Mouse (Mus musculus): ENCODE data around the gene Ndufa6. TPM values are rescaled to one million over a fixed set of nuclear protein-coding genes. Genes with fewer than 3 reads are reported as not detected.
"Not testable (repeated sequence)": the region's sequence is repeated elsewhere in the genome, so short reads cannot be mapped to it uniquely, and the experiment has no call there.

Ndufa6 gene
- total RNA-seq, 1 experiment = 306 TPM

DNA sequence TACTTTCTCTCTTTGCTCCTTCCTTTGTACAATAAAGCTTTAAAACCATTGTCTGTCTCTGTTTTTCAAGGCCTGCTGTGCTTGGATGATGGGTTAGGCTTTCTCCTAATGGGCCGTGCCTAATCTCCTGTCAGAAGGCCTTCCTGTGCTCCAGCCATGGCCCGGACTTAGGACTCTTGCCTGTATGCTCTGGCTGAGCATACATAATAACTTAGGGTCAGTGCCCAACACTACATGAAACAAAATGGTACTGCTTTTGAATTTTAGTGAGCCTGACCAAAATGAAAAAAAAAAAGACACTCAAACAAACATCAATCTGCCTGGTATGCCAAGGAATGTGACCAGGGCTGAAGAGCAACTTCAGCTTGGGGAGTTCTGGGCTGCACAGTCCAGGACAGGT, 47.4 kb upstream of the Ndufa6 start:
- Histone ChIP-seq H3K27ac (ENCODE audit: insufficient read depth, low read depth, low read length, poor library complexity, severe bottlenecking) (no peak overlapping the region), H3K9ac (ENCODE audit: insufficient read depth, low read depth, low read length, poor library complexity, severe bottlenecking) (no peak overlapping the region), H3K9me3 (ENCODE audit: control insufficient read depth, insufficient read depth, low read depth, low read length) (no peaks in the 10 kb centered on the region), H3K36me3 (ENCODE audit: control insufficient read depth, insufficient read depth, low read length, poor library complexity, severe bottlenecking) (no peaks in the 10 kb centered on the region), H3K4me1 (ENCODE audit: control insufficient read depth in 2 of 2, insufficient read depth in 2 of 2, low read length in 2 of 2, poor library complexity in 1 of 2) (no peaks in the 10 kb centered on the region), H3K4me3 (ENCODE audit: insufficient read depth in 1 of 2, low read depth in 1 of 2, low read length in 2 of 2, poor library complexity in 1 of 2, severe bottlenecking in 1 of 2) (no peak overlapping the region)
- in situ Hi-C loops (cut with MboI; ENCODE audit: low sequenced_read_pairs in 2 of 2, unreplicated experiment in 2 of 2) = no loop called here
- no peak for DNase-seq (ENCODE audit: low read depth, low spot score)
- TF ChIP-seq CHD2 (IDR thresholded peaks at IDR 0.05; ENCODE audit: low read depth, low read length) (no peak), ZNF384 (IDR thresholded peaks at IDR 0.05; ENCODE audit: low read depth, low read length) (no peak), HCFC1 (IDR thresholded peaks at IDR 0.05; ENCODE audit: borderline replicate concordance, insufficient read depth, low read length) (no peak), ZC3H11A (IDR thresholded peaks at IDR 0.05; ENCODE audit: borderline replicate concordance, low read depth, low read length) (no peak), MAFK (IDR thresholded peaks at IDR 0.05; ENCODE audit: insufficient read depth, low read depth, low read length) (no peak)

DNA sequence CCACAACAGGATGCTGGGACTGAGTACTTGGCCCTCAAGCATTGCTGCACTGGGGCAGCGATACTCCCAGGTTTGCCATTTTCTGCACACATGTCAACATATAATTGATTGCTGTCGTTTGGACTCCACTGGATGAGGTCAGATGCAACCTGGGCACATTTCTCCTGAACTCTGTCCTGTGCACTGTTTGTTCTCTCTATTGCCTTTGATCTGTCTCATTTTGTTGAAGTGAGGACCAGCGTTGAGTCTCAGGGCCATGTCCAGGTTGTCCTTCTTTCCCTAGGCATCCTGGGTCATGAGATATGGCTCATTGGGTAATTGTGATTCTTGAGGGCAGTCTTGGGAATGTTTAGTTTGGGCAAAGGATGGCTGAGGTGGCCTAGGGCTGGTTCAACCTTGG, 41.8 kb upstream of the Ndufa6 start:
- DNase-seq (ENCODE audit: low read depth, low spot score); H3K9me3 ChIP-seq (ENCODE audit: control insufficient read depth, insufficient read depth, low read depth, low read length); H3K4me3 ChIP-seq (ENCODE audit: insufficient read depth in 1 of 2, low read depth in 1 of 2, low read length in 2 of 2, poor library complexity in 1 of 2, severe bottlenecking in 1 of 2); H3K27ac ChIP-seq (ENCODE audit: insufficient read depth, low read depth, low read length, poor library complexity, severe bottlenecking); H3K9ac ChIP-seq (ENCODE audit: insufficient read depth, low read depth, low read length, poor library complexity, severe bottlenecking); H3K36me3 ChIP-seq (ENCODE audit: control insufficient read depth, insufficient read depth, low read length, poor library complexity, severe bottlenecking); in situ Hi-C loops (cut with MboI; ENCODE audit: low sequenced_read_pairs in 2 of 2, unreplicated experiment in 2 of 2); H3K4me1 ChIP-seq (ENCODE audit: control insufficient read depth in 2 of 2, insufficient read depth in 2 of 2, low read length in 2 of 2, poor library complexity in 1 of 2): not testable (repeated sequence)

GRCm38 (mm10) chr15:82393922-82394321, 39.8 kb upstream of the Ndufa6 start, which contains the start of gene Cyp2d11:
Cyp2d11 (minus strand) TSS chr15:82394022.
- in situ Hi-C loops (cut with MboI; ENCODE audit: low sequenced_read_pairs in 2 of 2, unreplicated experiment in 2 of 2); DNase-seq (ENCODE audit: low read depth, low spot score); H3K9me3 ChIP-seq (ENCODE audit: control insufficient read depth, insufficient read depth, low read depth, low read length); H3K36me3 ChIP-seq (ENCODE audit: control insufficient read depth, insufficient read depth, low read length, poor library complexity, severe bottlenecking); H3K4me1 ChIP-seq (ENCODE audit: control insufficient read depth in 2 of 2, insufficient read depth in 2 of 2, low read length in 2 of 2, poor library complexity in 1 of 2); H3K9ac ChIP-seq (ENCODE audit: insufficient read depth, low read depth, low read length, poor library complexity, severe bottlenecking); H3K27ac ChIP-seq (ENCODE audit: insufficient read depth, low read depth, low read length, poor library complexity, severe bottlenecking); H3K4me3 ChIP-seq (ENCODE audit: insufficient read depth in 1 of 2, low read depth in 1 of 2, low read length in 2 of 2, poor library complexity in 1 of 2, severe bottlenecking in 1 of 2): not testable (repeated sequence)

GRCm38 (mm10) chr15:82389916-82390315, 35.8 kb upstream of the Ndufa6 start:
- H3K4me3 ChIP-seq (ENCODE audit: insufficient read depth in 1 of 2, low read depth in 1 of 2, low read length in 2 of 2, poor library complexity in 1 of 2, severe bottlenecking in 1 of 2); H3K4me1 ChIP-seq (ENCODE audit: control insufficient read depth in 2 of 2, insufficient read depth in 2 of 2, low read length in 2 of 2, poor library complexity in 1 of 2); H3K9me3 ChIP-seq (ENCODE audit: control insufficient read depth, insufficient read depth, low read depth, low read length); in situ Hi-C loops (cut with MboI; ENCODE audit: low sequenced_read_pairs in 2 of 2, unreplicated experiment in 2 of 2); DNase-seq (ENCODE audit: low read depth, low spot score); H3K36me3 ChIP-seq (ENCODE audit: control insufficient read depth, insufficient read depth, low read length, poor library complexity, severe bottlenecking); H3K27ac ChIP-seq (ENCODE audit: insufficient read depth, low read depth, low read length, poor library complexity, severe bottlenecking); H3K9ac ChIP-seq (ENCODE audit: insufficient read depth, low read depth, low read length, poor library complexity, severe bottlenecking): not testable (repeated sequence)

DNA sequence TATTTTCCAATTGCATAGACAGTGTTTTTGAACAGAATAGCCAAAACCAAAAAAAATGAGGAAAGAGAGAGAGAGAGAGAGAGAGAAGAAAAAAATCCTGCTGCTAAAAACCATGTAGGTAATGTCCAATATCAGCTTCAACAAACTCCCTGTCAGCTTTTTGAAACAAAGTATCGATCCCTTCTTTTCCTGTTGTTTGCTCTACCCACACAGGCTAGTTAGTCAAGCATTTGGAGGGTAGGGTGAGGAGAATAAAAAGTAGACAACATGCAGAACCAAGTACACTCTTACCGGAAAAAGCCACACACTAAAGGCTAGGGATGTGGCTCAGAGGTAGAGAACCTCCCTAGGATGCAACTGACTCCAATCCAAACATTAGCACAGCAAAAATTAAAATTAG, 31.6 kb upstream of the Ndufa6 start:
- Histone ChIP-seq H3K9ac (ENCODE audit: insufficient read depth, low read depth, low read length, poor library complexity, severe bottlenecking) (no peak overlapping the region), H3K4me3 (ENCODE audit: insufficient read depth in 1 of 2, low read depth in 1 of 2, low read length in 2 of 2, poor library complexity in 1 of 2, severe bottlenecking in 1 of 2) (no peak overlapping the region), H3K9me3 (ENCODE audit: control insufficient read depth, insufficient read depth, low read depth, low read length) (no peaks in the 10 kb centered on the region), H3K27ac (ENCODE audit: insufficient read depth, low read depth, low read length, poor library complexity, severe bottlenecking) (no peak overlapping the region), H3K4me1 (ENCODE audit: control insufficient read depth in 2 of 2, insufficient read depth in 2 of 2, low read length in 2 of 2, poor library complexity in 1 of 2) (no peaks in the 10 kb centered on the region; a peak in 1 of 4 replicates), H3K36me3 (ENCODE audit: control insufficient read depth, insufficient read depth, low read length, poor library complexity, severe bottlenecking) (no peaks in the 10 kb centered on the region)
- no peak for DNase-seq (ENCODE audit: low read depth, low spot score)
- TF ChIP-seq MAFK (IDR thresholded peaks at IDR 0.05; ENCODE audit: insufficient read depth, low read depth, low read length) (no peak), ZC3H11A (IDR thresholded peaks at IDR 0.05; ENCODE audit: borderline replicate concordance, low read depth, low read length) (no peak), CHD2 (IDR thresholded peaks at IDR 0.05; ENCODE audit: low read depth, low read length) (no peak), ZNF384 (IDR thresholded peaks at IDR 0.05; ENCODE audit: low read depth, low read length) (no peak), HCFC1 (IDR thresholded peaks at IDR 0.05; ENCODE audit: borderline replicate concordance, insufficient read depth, low read length) (no peak)
- in situ Hi-C loops (cut with MboI; ENCODE audit: low sequenced_read_pairs in 2 of 2, unreplicated experiment in 2 of 2) = no loop called here
